Mouse (Mus musculus) spleen, postnatal 10 days (tissue): Measurements from ENCODE around the gene Tmem37.

Experiments used
- DNase-seq, 2 experiments: peaks; one replicate each; pipeline ENCODE4 v3.0.0; 2021 to 2022; ENCODE audit warnings: low spot score in 2 of 2

Tmem37 gene

DNA sequence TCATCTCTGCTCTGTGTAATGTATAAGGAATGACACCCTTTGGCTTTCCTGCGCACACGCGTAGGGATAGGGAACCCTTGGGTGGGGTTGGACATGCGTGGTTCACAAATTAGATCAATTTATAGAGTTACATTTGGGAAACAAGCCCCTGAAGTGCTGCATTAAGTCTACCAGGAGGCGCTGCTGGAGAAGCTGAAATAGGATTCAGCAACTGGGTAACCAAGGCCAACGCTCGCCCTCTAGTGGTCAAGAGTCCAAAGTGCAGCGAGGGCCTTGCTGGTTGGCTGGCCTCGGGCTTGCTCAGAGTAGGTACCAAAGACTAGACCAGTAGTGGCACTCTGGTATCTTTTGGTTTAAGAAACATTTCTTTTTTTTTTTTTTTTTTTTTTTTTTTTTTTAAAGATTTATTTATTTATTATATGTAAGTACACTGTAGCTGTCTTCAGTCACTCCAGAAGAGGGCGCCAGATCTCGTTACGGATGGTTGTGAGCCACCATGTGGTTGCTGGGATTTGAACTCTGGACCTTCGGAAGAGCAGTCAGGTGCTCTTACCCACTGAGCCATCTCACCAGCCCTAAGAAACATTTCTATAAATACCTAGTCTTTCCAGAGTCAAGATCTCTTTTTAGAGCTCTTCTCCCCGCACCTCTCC lies 19.7 kb upstream of the Tmem37 start:
- DNase-seq = peak; percentile 68 to 82

DNA sequence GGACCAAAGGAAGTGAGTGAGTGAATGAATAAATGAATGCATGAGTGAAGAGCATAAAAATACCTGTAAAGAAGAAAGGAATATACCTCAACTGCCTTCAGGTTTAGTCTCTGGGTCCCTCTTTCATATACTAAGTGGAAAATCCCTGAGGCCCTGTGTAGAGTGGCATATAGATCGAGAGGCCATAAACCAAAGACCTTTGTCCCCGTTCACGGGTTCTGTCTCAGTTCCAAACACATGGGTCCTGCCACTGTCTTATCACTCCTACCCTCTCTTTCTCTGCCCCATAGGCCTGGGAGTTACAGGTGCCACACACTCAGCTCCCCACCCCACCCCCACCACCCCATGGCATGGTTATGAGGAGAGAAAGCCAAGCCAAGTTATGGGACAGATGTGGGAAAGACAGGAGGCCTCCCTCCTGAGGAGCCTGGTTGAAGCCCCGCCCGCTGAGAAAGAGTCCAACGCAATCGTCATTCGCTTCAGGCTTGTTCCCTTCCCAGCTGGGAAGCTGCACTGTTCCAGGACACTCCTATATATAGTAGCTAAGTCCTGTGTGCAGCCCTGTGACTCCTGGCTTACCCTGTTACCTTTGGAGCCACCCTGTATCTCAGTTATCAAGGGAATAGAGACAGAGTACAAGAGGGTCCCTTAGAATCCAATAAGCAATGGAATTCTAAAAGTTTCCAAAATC lies 17.2 kb upstream of the Tmem37 start:
- DNase-seq = no peak

DNA sequence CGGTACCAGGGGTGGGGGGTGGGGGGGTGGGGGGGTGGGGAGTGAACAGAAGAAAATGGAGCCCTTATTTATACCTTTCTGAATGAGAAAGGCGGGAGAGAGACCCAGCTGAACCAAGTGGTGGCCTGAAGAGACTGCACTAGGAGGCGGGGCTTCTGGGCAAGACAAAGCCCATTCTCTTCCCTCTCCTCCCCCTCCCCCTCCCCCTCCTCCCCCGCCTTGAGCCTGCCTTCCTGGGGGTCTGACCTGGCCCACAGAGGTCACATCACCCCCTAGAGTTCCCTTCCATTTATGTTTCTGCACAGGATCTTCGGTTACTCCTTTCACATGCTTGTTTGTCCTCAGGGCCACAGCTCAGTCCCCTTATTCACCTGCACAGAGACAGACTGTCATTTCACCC lies 15.3 kb upstream of the Tmem37 start:
- no peak for DNase-seq

DNA sequence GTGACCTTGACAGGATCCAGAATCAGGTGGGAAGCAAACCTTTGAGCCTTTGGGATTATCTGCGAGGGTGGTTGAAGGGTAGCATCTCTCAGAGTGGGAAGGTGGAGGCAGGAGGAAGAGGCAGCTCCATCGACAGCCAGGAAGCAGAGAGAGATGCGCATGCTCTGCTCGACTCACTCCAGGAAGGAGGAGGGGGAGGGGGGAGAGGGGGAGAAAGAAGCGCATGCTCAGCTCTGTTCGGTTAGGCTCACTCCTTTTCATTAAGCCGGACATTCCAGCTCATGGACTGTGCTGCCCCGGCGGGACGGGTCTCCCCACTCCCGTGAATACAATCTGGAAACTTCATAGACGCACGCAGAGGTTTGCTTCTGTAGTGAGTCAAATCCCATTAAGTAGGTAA lies 12.8 kb upstream of the Tmem37 start:
- no peak for DNase-seq

DNA sequence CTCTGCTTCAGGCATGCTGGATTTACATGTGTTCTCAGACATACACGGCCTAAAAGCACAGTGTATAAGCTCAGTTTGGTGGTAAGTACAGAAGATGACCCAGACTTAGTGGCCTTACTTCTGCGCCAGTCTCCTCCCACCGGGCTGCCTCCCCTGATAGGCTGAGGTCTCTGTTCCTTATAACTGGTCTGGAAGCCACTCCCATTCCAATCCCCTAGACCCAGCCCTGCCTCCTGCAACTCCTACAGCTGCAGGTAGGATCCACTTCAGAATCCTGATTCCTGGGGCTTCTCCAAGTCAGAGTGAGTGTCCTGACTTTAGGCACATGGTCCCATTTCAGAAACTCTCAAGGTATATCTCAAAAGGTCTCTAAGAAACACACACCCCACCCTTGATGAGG lies 11.8 kb upstream of the Tmem37 start:
- DNase-seq = no peak

DNA sequence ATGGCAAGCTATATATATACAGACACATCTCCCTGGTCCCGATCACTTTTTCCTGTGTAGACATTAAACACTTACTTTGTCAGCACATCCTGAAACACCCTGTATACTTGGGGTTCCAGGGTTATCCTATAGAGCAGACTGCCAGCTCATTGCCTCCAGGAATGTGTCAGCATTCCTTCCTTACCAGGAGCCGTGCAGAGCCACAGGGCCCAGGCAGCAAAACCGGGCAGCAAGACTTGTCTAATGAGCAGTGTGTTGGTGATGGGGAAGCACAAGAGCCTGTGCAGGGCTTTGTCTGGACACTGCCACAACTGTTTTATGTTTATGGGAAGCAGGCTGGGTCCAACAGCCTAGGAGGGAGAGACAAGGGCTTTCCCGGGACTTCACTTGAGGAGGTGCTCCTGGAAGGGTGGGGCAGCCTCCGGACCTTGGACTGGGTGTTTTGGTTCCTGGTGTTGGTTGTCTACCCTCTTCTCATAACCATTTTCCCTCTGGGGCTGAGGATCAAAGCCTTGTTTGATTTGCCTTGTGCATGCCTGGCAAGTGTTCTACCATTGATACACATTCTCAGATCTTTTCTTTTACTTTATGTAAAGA lies 10.1 kb upstream of the Tmem37 start:
- no peak for DNase-seq

DNA sequence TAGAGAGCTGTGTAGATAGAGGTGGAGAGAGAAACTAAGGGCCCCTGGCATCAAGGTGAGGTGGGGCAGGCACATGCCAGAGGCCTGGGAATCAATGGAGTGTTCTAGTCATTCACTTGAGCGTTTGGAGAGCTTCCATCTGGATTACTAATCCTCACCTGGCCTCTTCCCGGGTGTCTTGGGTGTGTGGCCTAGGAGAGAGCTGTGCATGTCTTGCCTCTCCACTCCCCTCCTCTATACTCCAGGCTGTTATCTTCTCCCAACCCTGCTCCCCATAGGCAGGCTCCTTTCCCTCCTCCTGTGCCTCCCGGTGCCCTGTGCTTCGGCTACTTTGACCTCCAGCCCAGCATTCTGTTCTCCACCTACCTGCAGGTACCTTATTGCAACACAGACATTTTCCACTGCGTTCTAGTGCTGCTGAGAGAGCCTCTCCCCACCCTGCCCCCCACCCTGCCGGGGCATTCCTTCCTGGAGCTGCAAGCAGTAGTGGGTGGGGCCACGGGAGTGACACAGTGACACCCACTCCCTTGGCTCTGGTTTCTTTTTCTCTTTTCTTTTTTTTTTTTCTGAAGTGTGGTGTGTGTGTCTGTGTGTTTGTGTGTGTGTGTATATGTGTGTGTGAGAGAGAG lies 9.2 kb upstream of the Tmem37 start:
- DNase-seq = no peak

DNA sequence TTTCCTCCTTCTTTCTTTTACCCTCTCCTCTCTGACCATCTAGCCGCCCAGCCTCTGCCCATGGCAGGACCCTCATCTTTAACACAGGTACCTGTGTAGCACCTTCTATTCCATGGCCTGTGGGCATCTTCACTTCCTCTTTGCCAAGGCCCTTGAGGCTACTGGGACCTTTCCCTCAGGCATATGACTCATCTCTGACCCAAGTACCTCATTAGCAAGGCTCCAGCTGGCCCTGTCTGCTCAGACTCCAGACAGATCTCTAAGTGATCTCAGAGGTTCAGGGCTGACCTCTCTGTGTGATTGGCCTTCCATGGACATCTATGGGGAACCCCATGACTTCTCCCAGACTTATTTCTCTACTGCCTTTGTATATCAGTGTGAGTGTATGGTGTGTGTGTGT lies 6.8 kb upstream of the Tmem37 start:
- no peak for DNase-seq

DNA sequence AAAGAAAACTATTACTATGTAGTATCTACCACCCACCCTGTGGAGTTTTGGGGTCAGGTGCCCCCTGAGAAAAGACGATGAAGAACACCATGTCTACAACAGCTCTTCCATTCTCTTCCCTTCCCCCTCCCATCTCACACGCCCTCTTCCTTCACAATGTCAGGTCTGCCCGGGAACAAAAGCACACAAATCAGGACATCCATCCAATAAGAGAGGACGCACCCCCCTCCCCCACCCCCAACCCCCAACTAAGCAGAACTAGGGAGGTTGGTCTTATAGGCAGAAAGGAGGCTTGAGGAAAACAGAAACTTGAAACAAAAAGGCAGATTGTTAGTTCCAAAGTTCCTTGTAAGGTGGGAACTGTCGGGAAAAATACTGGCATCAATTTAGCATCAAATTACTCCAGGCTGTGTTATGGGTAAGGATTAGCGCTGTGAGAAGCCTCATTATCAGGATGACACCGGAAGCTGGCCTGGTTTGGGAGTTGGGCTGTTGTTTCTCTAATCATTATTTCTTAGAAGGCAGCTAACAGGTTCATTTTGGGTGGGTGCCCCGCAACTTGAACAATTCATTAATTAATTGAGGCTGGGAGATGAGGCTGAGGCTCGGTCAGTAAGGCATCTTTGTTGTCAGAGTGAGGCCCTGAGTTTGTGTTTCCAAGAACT lies 4.0 kb upstream of the Tmem37 start:
- no peak for DNase-seq

DNA sequence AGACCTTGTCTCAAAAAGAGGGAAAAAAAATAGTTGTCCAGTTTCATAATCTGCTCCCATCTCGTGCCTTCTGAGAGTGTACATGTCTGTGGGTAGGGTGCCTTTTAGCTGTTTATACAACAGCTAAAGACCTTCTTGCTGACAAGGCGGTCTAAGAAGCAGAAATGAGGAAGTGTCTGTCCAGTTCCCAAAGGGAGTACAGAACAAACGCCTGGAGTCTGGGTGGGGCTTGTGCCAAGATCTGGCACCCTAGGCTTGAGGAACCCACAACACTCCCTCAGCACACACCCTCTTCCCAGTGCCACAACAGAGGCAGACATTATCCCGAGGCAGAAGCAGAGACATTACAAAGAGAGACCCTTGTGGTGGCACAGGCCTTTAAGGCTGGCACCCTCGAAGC lies 1.6 kb upstream of the Tmem37 start:
- DNase-seq = no peak

DNA sequence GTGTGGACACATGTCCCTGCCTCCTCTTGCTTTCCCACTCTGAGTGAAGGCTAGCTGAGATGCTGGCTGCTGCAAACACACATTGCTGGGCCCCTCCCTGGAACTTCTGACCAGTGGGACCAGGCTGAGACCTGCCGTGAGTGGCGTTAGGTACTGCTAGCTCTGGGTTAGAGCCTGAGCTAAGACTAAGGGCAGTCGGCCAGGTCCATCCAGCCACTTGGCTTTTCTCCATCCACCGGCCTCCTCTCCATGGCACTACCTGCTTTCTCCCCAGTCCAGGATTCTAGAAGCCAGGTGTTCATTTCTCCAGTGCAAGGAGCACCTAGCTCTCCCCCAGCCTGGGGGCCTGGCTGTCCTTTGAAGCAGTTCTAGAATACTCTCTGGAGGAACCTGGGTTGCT lies 1.1 kb upstream of the Tmem37 start:
- no peak for DNase-seq

DNA sequence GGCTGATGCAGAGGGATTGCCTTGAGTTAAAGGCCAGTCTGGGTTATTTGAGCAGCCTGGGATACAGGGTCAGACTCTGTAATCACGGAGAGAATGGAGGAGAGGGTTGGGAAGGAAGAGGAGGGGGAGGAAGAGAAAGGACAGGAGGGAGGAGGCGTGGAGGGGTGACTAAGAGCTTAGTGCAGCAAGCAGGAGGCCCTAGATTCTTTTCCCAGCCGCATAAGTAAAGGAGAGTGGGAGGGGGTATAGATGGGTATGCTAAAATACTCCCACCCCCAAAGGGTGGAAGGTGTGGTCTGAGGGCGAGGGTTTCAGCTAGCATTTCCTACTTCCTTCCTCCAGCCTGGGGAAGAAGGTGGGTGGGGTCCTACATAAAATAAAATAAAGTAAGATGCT lies 431 bp upstream of the Tmem37 start:
- no peak for DNase-seq

DNA sequence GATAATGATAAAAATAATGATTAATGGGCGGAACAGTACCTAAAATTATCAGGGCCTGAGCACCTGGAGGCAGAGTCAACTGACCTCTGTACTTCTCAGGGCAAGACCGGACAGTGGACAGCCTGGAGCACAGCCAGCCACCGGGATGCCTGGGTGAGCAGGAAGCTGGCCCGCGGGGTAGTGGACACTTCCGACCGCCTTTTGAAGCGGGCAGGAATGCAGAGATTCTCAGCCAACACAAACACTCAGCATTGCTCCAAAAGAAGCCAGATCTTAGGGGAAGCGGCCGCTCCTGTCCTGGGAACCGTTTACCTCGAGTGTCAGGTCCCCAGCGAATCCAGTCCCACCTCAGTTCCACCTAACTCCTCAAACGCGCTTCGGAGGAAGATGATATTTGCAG lies 974 bp downstream of the Tmem37 start:
- no peak for DNase-seq

DNA sequence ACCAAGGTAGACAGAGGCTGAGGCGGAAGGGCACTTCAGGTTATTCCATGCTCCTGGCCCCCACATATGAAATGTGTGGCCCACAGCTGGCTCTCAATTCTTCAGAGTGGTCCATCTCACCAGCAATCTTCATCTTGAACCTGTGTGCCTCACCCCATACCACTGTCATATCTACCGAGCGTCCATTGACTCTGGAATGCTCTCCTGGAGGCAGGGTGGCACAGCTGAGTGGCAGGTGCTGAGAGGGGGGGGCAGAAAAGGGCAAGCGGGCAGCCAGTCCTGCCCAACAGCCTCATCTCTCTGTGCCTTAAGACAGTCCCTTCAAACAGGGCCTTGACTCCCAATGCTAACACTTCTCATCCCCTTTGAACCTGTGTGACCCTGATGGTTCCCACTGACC lies 2.7 kb downstream of the Tmem37 start:
- DNase-seq = no peak

DNA sequence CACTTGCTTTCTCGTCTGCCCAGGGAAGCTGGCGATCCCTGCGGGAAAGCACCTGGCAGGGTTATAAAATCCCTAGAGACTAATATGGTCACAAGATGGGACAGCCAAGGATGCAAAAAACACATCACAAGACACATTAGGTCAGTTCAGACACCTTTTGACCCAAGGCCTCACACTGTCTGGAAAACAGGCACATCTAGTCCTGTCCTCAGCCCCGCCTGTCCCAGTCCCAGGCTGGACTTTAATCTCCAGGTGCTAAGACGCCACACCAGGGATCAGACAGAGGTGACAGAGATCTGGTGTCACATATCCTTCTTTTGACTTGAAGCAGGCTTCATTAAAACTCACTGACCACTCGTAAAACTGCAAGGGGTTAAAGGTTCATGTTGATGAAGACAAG lies 3.7 kb downstream of the Tmem37 start:
- no peak for DNase-seq

DNA sequence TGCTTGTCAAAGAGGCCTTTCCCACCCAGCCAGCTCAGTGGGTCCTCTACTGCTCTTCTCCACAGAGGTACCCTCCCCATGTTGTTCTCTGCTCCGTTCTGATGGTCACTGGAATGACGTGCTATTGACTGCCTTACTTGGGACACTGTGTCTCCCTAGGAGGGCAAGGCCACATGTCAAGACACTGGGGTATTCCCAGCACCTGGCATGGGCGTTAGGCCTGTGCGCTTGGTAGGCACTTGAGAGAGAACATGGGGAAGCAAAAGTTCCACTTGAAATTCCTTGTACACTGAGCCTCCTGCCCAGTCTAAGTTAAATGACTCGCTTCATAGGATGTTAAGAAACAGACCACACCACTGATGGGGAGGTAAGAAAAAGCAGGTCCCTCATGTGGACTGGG lies 4.8 kb downstream of the Tmem37 start:
- no peak for DNase-seq

DNA sequence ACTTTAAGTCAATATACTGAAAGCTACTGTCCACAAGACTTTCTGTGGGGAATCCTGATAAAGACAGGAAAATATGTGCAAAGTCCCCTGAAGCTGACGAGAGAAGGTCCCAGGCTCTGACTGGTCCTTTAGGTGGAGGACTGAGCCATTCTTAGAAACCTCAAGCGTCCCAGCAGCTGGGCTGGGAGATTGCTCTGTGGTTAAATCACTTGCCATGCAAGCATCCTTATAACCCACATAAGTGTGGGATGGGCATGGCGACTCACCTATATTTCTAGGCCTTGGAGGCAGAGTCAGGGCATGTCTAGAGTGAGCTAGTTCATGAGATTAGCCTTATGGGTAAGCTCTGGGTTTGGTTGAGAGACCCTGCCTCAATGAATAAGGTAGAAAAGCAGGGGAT lies 7.2 kb downstream of the Tmem37 start:
- no peak for DNase-seq

DNA sequence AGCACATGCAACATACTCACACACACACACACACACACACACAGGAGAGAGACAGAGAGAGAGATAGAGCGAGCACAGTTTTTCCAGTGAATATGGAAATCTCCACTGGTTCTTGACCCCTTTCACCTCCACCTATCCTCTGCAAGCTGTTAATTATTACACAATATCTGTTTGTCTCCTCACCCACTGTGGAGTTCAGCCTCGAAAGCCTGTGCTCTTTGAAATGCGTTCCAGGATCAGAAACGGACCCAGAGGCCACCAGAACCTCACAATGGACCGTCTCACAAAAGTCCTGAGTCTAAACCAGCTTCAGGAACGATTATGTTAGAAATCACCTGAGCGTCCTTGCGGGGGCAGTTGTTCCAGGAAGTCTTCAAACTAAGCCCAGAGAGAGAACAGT lies 7.7 kb downstream of the Tmem37 start:
- no peak for DNase-seq

DNA sequence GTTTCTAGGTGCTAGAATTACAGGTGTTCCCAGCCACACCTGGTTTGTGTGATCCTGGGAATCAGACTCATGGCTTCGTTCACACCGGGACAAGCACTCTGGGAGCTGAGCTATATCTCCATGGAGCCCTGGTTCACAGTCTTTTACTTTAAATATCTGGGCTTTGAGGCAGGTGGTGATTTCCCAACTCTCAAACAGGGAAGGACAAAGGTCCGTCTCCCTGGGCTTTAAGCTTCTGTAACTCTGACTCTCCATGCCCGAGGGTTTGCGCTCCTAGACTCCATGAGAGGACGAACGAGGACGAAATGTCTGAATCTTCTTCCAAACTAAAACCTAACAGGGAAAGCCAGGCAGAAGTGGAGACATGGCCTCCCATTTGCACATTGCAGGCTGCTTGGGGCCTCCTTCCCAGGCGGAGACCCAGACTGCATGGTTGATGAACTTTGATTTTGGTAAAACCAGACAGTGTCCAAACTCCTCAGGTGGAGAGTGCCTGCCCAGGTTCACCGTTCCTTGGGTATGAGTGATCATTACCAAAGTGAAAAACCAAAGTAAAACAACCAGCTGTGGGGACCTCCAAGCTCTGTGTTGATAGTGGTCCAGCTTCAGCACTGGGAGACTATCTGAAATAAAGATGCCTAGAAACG lies 9.7 kb downstream of the Tmem37 start:
- no peak for DNase-seq

DNA sequence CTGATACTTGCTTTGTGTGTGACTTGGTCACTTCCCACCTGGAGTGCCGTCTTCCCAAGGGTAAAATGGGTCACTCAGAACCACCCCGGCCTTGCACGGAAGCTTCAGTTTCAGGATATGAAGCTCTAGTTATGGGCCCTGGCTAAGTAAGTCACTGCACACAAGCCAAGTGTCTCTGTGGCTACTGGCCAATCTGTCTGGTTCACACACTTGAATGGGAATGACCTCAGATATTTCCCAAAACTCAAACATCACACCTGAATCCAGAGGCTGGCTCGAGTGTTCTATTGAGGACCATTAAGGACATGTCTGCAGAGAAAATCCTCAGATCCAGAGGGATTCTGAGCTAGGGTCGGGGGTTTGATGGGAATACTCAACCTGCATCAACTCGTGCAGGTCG lies 11.6 kb downstream of the Tmem37 start:
- no peak for DNase-seq

DNA sequence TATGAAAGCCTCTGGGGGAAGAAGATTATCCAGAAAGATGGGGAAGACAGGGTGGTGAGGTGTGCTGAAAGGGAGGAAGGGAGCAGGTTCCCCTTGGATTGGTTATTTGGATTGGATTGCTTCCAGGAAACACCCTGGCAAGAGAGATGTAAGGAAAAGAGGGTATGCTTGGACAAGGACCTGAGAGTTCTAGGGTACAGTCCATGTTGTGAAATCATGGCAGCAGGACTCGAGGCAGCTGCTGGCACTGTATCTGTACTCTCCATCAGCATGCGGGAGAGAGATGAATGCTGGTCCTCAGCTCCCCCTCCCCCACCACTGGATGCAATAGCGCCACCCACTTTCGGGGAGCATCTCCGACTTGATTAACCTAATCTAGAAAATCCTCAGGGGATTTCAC lies 13.2 kb downstream of the Tmem37 start:
- no peak for DNase-seq
